Mouse (Mus musculus): ENCODE measurements at regions not wholly inside any gene's neighbourhood (a gene's known extent, or its start where the extent isn't known, plus 50 kb on each side); places are given as distances from the start of the nearest gene placed in this dataset.

DNA sequence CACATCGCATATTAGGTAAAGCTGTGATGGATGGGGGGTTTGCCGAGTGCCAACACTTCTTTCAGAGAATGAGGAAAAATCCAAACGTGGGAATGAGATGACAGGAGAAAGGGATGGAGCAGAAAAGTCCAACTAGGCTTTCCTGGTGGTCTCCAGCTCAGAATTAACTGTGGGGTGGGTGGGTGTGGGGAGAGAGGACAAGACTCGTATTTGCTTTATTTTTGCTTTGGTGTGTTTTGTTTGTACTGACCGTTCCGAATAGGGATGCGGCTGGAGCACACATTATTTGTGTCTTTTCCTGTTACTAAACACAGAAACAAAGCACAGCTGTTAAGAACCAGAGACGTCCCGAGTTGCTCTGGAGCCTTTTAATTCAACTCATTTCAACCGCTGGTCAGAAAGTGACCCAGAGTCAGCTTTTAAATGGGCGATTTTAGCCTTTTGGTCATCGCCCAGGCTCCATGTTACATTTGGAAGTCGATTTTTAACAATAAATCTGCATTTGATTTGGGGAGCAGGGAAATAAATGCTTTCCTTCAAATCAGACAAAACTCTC, 136.7 kb downstream of the Gm10295 start:
- DNase-seq (ENCODE audit: low read depth) = no peak

GRCm38 (mm10) chr7:71193131-71193530, 158.2 kb downstream of the Gm10295 start:
- DNase-seq (ENCODE audit: low read depth) = no peak

GRCm38 (mm10) chr7:71190161-71190711, 161.0 kb downstream of the Gm10295 start:
- DNase-seq (ENCODE audit: low read depth) = no peak

DNA sequence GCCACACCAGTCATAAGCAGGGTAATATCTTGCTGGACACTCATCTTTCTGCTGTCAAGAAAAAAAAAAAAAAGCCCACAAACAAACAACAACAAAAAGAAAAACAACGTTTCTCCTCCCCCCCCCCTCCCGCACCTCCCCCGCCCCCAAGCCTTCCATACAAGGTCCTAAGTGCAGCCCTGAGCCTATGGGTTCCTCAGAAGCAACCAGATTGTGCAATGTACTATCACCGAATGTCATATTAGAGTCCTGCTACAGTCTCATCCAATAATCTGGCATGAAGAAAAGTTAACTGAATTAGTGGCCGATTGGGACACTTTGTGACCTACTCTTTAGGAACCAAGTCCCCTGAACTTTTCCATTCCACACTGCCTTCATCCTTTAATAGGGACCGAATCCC, 161.5 kb downstream of the Gm10295 start:
- DNase-seq (ENCODE audit: low read depth) = no peak

GRCm38 (mm10) chr7:71188119-71188518, 163.2 kb downstream of the Gm10295 start:
- no peak for DNase-seq (ENCODE audit: low read depth)

DNA sequence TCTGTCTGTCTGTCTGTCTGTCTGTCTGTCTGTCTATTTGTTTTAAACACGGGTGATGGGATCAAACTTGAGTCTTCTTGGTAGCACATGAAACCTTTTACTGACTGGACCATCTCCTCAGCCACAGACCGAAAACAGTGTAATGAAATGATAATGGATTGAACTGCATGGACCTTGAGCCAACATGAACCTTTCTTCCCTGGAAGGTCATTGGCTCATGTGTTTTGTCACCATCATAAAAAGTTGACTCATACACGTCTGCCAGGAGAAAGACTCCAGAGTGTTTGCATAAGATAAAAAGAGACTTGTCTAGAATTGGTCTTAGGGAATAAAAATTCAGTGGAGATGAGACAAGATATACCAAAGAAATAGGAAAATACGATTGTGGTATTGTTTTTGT, 176.4 kb downstream of the Gm10295 start:
- no peak for DNase-seq (ENCODE audit: low read depth)

DNA sequence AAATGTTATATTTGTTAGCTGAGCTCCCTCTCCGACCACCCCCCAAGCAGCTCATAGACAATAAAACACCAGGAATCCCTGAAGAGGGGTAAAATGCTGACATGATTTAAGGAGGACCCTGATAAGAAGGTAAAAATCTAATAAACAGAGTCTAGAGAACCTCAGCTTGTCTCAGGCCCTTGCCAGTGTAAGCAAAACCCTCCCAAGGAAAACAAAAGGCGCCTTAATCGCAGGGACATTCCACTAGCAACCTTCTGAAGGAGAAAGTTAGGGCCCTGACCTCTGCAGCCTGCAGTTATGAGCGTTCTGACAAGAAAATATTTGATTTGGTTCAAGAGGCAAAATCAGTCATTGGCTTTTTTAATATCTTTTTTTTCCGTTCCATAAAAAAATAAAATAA, 212.2 kb downstream of the Gm10295 start:
- DNase-seq (ENCODE audit: low read depth) = no peak

- DNase-seq (ENCODE audit: low read depth) = no peak
These were observed 221.3 kb downstream of the Gm10295 start for GRCm38 (mm10) chr7:71129981-71130380.

- no peak for DNase-seq (ENCODE audit: low read depth)
These were observed 222.4 kb downstream of the Gm10295 start for GRCm38 (mm10) chr7:71128928-71129327.

- no peak for DNase-seq (ENCODE audit: low read depth)
These were observed 229.8 kb downstream of the Gm10295 start for GRCm38 (mm10) chr7:71121453-71121852.

DNA sequence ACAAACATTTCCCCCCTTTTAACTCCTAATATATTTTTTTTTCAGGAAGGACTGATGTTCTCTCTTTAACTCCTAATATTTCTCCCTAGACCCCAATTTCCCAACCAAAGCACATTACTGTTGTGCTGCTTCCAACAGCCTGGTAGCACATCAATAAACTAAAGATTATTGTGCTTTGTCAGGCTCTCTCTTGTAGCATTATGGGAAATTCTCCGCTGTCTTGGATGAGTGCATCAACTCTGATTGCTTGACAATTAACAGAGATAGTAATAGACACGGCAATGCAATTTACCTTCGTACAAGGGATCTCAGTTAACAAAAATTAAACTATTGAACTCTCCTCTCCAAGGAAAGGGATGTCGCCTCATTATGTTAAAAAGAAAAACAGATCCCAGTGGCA, 230.3 kb downstream of the Gm10295 start:
- no peak for DNase-seq (ENCODE audit: low read depth)

GRCm38 (mm10) chr7:71119987-71120386, 231.3 kb downstream of the Gm10295 start:
- no peak for DNase-seq (ENCODE audit: low read depth)

DNA sequence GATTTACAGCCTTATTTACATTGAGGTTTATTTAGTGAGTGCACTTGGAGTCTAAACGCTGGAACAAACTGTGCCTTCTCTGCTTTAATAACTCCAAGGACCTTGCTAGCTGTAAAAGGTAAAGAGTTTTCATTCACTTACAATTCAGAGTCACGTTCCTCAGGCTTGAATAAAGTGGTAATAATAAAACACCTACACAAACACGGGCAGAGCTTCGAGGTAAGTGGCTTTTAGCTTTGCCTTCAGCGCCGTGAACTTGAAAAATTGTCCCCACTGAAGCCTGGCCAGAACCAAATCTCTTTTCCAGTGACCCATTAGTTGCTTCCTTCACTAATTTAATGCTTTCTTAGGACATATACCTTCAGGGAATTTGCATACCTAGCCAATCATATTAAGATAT, 244.2 kb downstream of the Gm10295 start:
- no peak for DNase-seq (ENCODE audit: low read depth)

DNA sequence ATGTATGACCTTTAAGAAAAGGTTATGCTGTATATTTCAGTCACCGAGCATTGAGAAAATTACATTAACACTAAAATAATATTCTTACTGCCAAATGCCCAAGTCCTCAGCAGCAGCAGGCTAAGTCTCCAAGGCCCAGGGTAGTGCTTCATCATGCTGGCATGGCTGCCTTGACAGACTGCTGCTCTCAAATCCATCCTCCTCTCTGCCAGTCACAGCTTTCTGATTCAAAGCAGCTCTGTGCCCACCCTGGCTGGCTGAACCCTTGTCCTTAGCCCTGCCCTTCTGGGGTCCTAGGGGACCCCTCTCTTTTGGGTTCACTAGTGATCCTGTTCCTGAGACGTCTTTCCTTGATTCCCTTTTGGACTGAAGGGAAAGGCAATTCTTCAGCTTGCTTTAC, 251.0 kb downstream of the Gm10295 start:
- no peak for DNase-seq (ENCODE audit: low read depth)

- DNase-seq (ENCODE audit: low read depth) = no peak
These were observed 253.0 kb downstream of the Gm10295 start for GRCm38 (mm10) chr7:71098276-71098675.

- DNase-seq (ENCODE audit: low read depth) = peak; percentile 30
These were observed 257.9 kb downstream of the Gm10295 start for GRCm38 (mm10) chr7:71093301-71093939.

DNA sequence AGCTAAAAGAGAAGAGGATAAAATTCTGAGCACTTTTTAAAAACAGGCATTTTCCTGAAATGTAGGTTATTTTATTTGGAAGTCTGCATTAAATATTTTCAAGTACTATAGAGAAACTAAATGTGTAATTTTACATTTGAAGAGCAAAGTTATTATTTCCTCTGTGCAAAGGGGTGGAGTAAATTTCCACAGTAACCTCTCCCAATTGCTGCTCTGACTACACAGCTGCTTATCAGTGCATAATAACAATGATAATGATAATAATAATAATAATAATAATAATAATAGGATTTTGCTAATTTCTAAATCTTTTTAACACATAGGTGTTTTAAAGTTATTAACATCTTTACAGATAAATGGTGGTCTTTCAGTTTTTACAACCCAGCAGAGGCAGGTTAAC, 258.5 kb downstream of the Gm10295 start:
- no peak for DNase-seq (ENCODE audit: low read depth)

DNA sequence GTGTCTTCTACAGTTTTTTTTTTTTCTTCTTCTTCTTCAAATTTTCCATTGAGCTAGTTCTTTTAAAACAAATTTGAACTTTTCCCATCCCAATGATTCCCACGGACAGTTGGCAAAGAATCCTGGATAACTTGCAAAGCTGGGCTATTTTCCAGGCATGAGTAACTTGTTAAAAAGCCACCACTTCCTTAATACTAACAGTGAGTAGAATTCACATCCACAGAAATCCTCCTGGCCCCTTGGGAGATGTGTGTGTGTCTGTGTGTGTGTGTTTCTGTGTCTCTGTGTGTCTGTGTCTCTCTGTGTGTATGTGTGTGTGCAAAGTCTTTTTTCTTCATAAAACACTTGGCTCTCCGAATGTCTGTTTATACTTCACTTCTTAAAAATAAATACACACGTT, 259.0 kb downstream of the Gm10295 start:
- DNase-seq (ENCODE audit: low read depth) = no peak

GRCm38 (mm10) chr7:71064446-71065391, 286.6 kb downstream of the Gm10295 start:
- DNase-seq (ENCODE audit: low read depth) = no peak

- no peak for DNase-seq (ENCODE audit: low read depth)
These were observed 300.5 kb downstream of the Gm10295 start for GRCm38 (mm10) chr7:71050825-71051224.

GRCm38 (mm10) chr7:71047201-71047600, 304.1 kb downstream of the Gm10295 start:
- DNase-seq (ENCODE audit: low read depth) = no peak

- DNase-seq (ENCODE audit: low read depth) = no peak
These were observed 304.7 kb downstream of the Gm10295 start for GRCm38 (mm10) chr7:71046596-71046995.

GRCm38 (mm10) chr7:71043789-71044188, 307.5 kb downstream of the Gm10295 start:
- no peak for DNase-seq (ENCODE audit: low read depth)
